Mouse (Mus musculus) adrenal gland (tissue): Measurements from ENCODE around the gene Kif11.

ENCODE experiments used
- intact Hi-C: fragments of 180-260 bp; cut with DNase I; formaldehyde crosslinking; loops from one replicate; pipeline ENCODE4 v1.15.1; 2025

Kif11 gene

GRCm38 (mm10) chr19:37377404-37377990 lies 1.3 kb downstream of the Kif11 start:
- intact Hi-C loops: no loop called here

- intact Hi-C loops: no loop called here
These were observed 2.6 kb downstream of the Kif11 start for GRCm38 (mm10) chr19:37378816-37379215.

GRCm38 (mm10) chr19:37386126-37386525 lies 9.9 kb downstream of the Kif11 start:
- intact Hi-C loops: no loop called here

- intact Hi-C loops: no loop called here
These were observed 15.7 kb downstream of the Kif11 start for GRCm38 (mm10) chr19:37391869-37392268.

- intact Hi-C loops: no loop called here
These were observed 20.1 kb downstream of the Kif11 start for GRCm38 (mm10) chr19:37396279-37396678.

GRCm38 (mm10) chr19:37400936-37401335 lies 24.7 kb downstream of the Kif11 start:
- intact Hi-C loops: no loop called here

- intact Hi-C loops: no loop called here
These were observed 42.1 kb downstream of the Kif11 start for GRCm38 (mm10) chr19:37418294-37418693.

- intact Hi-C loops: no loop called here
These were observed 43.4 kb downstream of the Kif11 start for GRCm38 (mm10) chr19:37419613-37420012.

GRCm38 (mm10) chr19:37428589-37428988 lies 52.4 kb downstream of the Kif11 start:
- intact Hi-C loops: no loop called here

GRCm38 (mm10) chr19:37431139-37431756 lies 55.0 kb downstream of the Kif11 start:
- intact Hi-C loops: loop anchor here (5.0 kb wide), 1 partner anchor 76 kb away; no protein-coding TSS in a partner anchor

GRCm38 (mm10) chr19:37432868-37433570 lies 56.8 kb downstream of the Kif11 start:
- intact Hi-C loops: loop anchor here (5.0 kb wide), 1 partner anchor 74 kb away; no protein-coding TSS in a partner anchor

- intact Hi-C loops: loop anchor here (5.0 kb wide), 1 partner anchor 73 kb away; no protein-coding TSS in a partner anchor
These were observed 57.7 kb downstream of the Kif11 start for GRCm38 (mm10) chr19:37433895-37434262.

- intact Hi-C loops: loop anchor here (5.0 kb wide), 1 partner anchor 73 kb away; no protein-coding TSS in a partner anchor
These were observed 58.2 kb downstream of the Kif11 start, which contains the start of gene Hhex for GRCm38 (mm10) chr19:37434263-37434951. Hhex (plus strand) TSS chr19:37434810.

GRCm38 (mm10) chr19:37435041-37435852 lies 59.0 kb downstream of the Kif11 start:
- intact Hi-C loops: no loop called here

- intact Hi-C loops: no loop called here
These were observed 59.6 kb downstream of the Kif11 start for GRCm38 (mm10) chr19:37435853-37436174.

GRCm38 (mm10) chr19:37436514-37437288 lies 60.5 kb downstream of the Kif11 start:
- intact Hi-C loops: no loop called here

- intact Hi-C loops: no loop called here
These were observed 61.0 kb downstream of the Kif11 start for GRCm38 (mm10) chr19:37437289-37437606.

GRCm38 (mm10) chr19:37440181-37440580 lies 64.0 kb downstream of the Kif11 start:
- intact Hi-C loops: no loop called here

- intact Hi-C loops: no loop called here
These were observed 64.7 kb downstream of the Kif11 start for GRCm38 (mm10) chr19:37440708-37441475.
